Mouse (Mus musculus) erythroblast, embryonic 14.5 days (primary cell): ENCODE data around the gene Gcdh.

Experiments
- GATA1 ChIP-seq: IDR thresholded peaks from 2 replicates; pipeline ENCODE4 v1.6.1; 2012; ENCODE audit warnings: low read length, inconsistent platforms, mixed read lengths
- TAL1 ChIP-seq: IDR thresholded peaks from 3 replicates; pipeline ENCODE4 v1.6.1; 2012; ENCODE audit warnings: low read length, inconsistent platforms, mixed read lengths

GRCm38 (mm10) chr8:84841514-84841913 is 52.2 kb downstream of the Gcdh start:
- TF ChIP-seq GATA1 (no peak), TAL1 (no peak)
